Mouse (Mus musculus): ENCODE results near the gene Pygo1. TPM values are rescaled to one million over a fixed set of nuclear protein-coding genes. Genes with fewer than 3 reads are reported as not detected.
A peak's percentile ranks its signal among the peaks of the same experiment; 100 is the strongest.

The Pygo1 gene
- total RNA-seq (2021) = 10 to 100 TPM in 1 of 2 experiments, 1 to 10 TPM in 1; 10.0 to 10.9 TPM

GRCm38 (mm10) chr9:72925021-72925934, at the start of gene Pygo1:
Gene Pygo1 (plus strand): TSS chr9:72925645.
- intact Hi-C loops (cut with DNase I) = no loop called here
- DNase-seq (ENCODE audit: low spot score) = peak; percentile 21

- intact Hi-C loops (cut with DNase I) = no loop called here
- no peak for DNase-seq (ENCODE audit: low spot score)
These were observed 49.6 kb upstream of the Pygo1 start for GRCm38 (mm10) chr9:72875878-72876277.

DNA sequence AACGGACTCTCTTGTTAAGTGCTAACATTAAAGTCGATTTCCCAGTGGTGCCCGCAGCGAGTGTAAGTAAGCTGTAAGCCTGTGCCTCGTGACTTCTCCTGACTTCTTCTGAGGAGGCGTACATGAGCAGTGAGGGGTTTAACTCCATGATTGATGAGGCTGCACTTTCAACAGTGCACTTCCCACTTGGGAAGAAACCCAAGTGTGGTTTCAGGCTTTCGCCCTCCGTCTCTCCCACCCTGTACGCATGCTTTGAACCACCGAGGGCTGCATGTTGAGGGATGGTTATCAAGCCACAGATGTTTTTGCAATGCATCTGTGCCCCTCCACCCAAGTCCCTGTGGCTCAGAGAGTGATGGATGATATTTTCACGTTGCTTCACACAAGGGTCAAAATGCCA, 47.5 kb upstream of the Pygo1 start:
- intact Hi-C loops (cut with DNase I) = loop anchor here (2.0 kb wide), 1 partner anchor 69 kb away; no protein-coding TSS in a partner anchor
- no peak for DNase-seq (ENCODE audit: low spot score)

- no peak for DNase-seq (ENCODE audit: low spot score)
- intact Hi-C loops (cut with DNase I) = loop anchor here (2.0 kb wide), 1 partner anchor 70 kb away; no protein-coding TSS in a partner anchor
These were observed 46.8 kb upstream of the Pygo1 start for GRCm38 (mm10) chr9:72878656-72879055.

DNA sequence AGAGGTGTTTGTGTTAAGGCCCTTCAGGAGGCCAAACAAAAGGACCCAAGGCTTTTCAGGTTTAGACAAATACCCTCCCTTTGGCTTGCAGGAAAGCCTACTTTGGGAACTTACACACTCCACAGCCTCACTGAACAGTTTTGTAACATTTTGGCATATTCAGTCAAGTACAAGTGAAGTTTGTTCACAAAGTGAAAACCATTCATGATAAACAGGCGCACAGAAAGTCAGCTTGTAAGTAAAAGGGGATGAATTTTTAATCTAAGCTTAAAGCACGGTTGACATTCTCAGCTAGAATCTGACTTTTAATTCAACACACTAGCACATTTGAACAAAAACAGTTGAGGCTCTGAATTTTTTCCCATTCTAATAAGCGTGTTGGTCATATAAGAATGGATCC, 45.8 kb upstream of the Pygo1 start:
- intact Hi-C loops (cut with DNase I) = loop anchor here (2.0 kb wide), 1 partner anchor 71 kb away; no protein-coding TSS in a partner anchor

GRCm38 (mm10) chr9:72880225-72880960, 45.1 kb upstream of the Pygo1 start:
- intact Hi-C loops (cut with DNase I) = loop anchor here (10.0 kb wide), 1 partner anchor 214 kb away; no protein-coding TSS in a partner anchor
- DNase-seq (ENCODE audit: low spot score) = no peak

More for the DNA sequence above, 45.8 kb upstream of the Pygo1 start:
- DNase-seq (ENCODE audit: low spot score) = no peak

DNA sequence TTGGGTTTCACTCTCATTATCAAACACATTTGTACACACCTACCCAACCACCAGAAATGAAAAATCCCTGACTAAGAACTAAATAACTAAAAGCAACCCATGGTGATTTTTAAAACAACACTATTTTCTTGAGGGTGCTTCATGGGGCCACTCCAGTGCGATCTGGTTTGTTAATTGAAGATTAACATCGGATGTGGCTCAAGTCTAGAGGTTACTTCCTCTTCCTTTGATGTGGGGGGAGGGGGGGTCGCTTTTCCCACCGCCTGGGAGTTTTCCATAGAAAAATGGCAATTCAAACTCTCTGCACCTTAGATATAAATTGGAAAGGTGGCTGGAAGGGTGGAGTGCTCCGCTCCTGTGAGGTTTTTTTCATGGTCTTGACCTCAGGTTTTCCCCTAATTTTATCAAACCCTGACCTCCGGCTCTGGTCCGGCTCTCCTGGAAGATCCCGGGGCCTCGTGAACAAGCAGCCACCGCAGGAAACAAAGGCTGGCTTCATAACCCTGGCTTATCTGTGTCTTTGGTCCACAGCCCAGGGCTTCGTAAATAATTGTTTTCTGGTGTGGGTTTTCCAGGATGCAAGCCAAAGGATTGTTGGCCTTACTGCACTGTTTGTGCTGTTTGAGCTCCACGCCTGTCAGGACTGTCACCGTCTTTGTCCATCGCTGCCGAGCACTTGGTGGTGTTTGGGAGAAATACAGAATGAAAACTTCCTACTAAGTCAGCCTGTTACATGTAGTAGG, 44.2 kb upstream of the Pygo1 start:
- intact Hi-C loops (cut with DNase I) = loop anchor here (10.0 kb wide), 1 partner anchor 214 kb away; no protein-coding TSS in a partner anchor
- peak; percentile 37 for DNase-seq (ENCODE audit: low spot score)

DNA sequence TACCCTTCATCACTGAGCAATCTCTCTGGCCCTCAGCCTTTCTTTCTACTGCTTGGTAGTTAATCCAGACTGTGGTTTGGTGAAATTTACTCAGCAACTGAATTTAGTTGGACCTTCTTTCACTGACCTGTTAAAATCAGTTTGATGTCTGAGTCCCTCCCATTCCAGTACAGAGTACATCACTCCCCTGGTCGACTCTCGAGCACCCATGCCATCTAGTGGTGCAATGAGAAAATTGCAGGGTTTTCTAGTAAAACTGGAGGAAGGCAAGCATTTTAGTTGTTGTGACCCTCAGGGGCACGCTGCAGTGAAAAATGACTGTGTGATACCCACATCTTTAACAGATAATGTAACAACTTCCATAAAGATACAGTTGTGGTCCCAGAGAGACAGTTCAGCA, 41.5 kb upstream of the Pygo1 start:
- intact Hi-C loops (cut with DNase I) = loop anchor here (1.0 to 10.0 kb wide), 3 partner anchors 118 to 211 kb away; no protein-coding TSS in a partner anchor
- DNase-seq (ENCODE audit: low spot score) = no peak

GRCm38 (mm10) chr9:72889777-72890176, 35.7 kb upstream of the Pygo1 start:
- no peak for DNase-seq (ENCODE audit: low spot score)
- intact Hi-C loops (cut with DNase I) = loop anchor here (10.0 kb wide), 1 partner anchor 205 kb away; no protein-coding TSS in a partner anchor

DNA sequence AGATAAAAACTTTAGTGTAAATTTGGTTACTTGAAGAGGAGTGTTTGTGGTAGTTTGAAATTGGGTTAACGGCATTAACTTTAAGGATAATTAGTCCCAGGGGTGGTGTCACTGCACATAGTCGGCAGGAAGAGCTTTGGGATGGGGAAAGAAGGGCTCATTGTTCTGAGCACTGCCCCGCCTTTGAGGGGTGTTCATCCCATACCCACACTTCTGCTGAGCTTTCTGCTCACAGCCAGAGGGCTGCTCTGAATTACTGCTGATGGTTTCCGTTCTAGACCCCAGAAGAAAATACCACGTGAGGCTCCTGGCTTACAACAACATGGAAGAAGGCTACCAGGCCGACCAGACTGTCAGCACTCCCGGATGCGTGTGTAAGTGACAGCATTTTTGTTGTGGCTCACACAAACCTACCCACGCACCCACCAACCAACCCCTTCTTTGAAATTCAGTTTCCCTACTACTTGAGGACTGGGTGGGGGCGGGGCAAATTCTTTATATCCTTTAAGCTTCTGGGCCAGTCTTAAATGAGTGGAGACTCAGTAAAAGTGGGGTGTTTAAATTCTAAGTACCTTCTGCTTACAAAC, 34.9 kb upstream of the Pygo1 start:
- DNase-seq (ENCODE audit: low spot score) = no peak
- intact Hi-C loops (cut with DNase I) = no loop called here

DNA sequence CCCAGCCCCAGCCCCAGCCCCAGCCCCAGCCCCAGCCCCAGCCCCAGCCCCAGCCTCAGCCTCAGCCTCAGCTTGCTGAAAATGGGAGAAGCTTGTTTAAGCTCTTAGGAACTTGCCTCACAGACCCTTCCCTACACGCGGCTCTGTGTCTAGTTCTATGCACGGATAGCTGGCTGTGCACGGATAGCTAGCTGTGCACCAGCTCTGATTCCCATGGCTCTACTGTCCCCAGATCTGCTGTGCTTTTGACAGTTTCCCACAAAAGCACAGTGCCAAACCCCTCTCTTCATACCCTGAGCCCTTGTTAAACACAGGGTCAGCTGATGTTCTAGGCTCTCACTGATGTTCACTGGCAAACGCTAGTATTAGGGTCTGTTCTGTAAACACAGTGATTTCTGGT, 32.7 kb upstream of the Pygo1 start:
- intact Hi-C loops (cut with DNase I) = no loop called here
- DNase-seq (ENCODE audit: low spot score) = no peak

GRCm38 (mm10) chr9:72894796-72895352, 30.6 kb upstream of the Pygo1 start:
- DNase-seq (ENCODE audit: low spot score) = no peak
- intact Hi-C loops (cut with DNase I) = no loop called here

GRCm38 (mm10) chr9:72902057-72902456, 23.4 kb upstream of the Pygo1 start:
- DNase-seq (ENCODE audit: low spot score) = no peak

DNA sequence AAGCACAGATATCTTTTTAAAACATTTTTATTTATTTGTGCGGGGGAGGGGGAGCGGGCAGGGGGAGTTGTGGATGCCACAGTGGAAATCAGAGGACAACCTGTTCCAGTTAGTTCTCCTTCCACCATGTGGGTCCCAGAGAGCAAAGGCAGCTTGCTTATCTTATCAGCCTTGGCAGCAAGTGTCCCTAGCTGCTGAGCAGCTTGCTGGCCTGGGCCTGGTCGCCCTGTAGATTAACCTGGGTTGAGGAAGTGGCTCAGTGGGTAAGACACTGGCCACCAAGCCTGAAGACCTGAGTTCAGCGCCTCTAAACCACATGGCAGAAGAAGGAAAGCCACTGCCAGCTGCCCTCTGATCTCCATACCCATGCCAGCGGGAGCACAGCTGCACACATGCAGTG, 22.8 kb upstream of the Pygo1 start:
- no peak for DNase-seq (ENCODE audit: low spot score)

More at GRCm38 (mm10) chr9:72902057-72902456, 23.4 kb upstream of the Pygo1 start:
- intact Hi-C loops (cut with DNase I) = no loop called here

DNA sequence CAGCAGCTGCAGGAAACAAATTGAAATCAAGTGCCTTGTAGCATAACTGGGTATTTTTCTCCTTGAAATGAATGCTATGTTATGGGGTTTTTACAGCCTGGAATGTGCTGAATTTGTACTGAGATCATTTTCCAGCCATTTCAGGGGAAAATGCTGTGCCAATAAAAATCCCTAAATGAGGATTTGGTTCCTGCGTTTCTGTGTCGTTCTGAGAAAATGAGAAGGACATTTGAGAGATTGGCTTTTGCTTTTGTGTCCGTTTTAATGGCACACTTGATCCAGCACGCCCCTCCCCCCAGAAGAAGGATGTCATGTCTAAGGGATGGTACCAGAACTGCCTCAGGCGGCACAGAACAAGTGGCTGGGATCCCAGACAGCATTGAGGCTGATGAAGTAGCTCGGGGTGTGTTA, 18.7 kb upstream of the Pygo1 start:
- intact Hi-C loops (cut with DNase I) = no loop called here
- DNase-seq (ENCODE audit: low spot score) = no peak

More for the DNA sequence above, 22.8 kb upstream of the Pygo1 start:
- intact Hi-C loops (cut with DNase I) = no loop called here

GRCm38 (mm10) chr9:72911381-72911780, 14.1 kb upstream of the Pygo1 start:
- DNase-seq (ENCODE audit: low spot score) = no peak
- intact Hi-C loops (cut with DNase I) = no loop called here

- no peak for DNase-seq (ENCODE audit: low spot score)
- intact Hi-C loops (cut with DNase I) = no loop called here
These were observed 11.9 kb upstream of the Pygo1 start for GRCm38 (mm10) chr9:72913551-72913950.

DNA sequence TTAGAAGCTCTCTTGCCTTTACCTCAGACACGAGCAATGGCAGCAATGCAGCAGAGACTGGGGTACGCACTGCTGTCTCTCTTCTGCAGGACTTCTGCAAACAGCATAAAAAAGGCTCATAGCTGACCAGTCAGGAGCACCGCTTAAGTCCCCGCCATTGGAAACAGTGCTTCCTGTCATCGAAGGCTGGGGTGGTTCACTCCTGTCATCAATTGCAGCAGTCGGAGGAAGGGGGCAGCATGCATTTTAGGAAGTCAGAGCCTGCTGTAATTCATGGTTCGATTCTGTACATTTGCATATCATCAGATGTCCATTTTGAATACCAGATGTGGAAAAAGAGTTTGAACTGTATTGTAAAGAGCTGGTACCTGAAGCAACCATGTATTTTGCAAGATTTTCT, 9.7 kb upstream of the Pygo1 start:
- no peak for DNase-seq (ENCODE audit: low spot score)
- intact Hi-C loops (cut with DNase I) = no loop called here

- intact Hi-C loops (cut with DNase I) = no loop called here
These were observed 2.4 kb upstream of the Pygo1 start for GRCm38 (mm10) chr9:72923068-72923467.

More at GRCm38 (mm10) chr9:72923068-72923467, 2.4 kb upstream of the Pygo1 start:
- no peak for DNase-seq (ENCODE audit: low spot score)
